Mouse (Mus musculus): ENCODE results near the gene Slc44a2. TPM values are rescaled to one million over a fixed set of nuclear protein-coding genes. Genes with fewer than 3 reads are reported as not detected.
"Not testable (repeated sequence)": the region's sequence is repeated elsewhere in the genome, so short reads cannot be mapped to it uniquely, and the experiment has no call there.

Gene Slc44a2
- polyA plus RNA-seq, 1 experiment from 2014 or later = 89.1 TPM

DNA sequence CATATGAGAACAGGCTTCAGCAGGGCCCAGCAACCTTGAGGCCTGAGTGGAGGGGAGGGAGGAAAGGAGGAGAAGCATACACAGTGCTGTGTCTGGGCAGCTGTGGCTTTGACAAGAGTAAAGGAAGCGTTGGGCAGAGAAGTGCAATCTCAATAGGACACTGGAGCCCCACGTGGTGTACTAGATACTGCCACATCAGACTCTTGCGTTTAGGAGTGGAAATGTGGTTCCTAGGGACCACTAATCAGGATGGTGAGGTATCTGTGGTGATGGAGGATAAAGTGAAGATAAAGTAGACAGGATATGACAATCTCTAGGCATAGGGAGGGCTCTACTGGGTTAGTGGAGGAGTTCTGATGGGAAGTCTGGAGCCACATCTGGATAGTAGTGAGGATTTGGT, 33.7 kb upstream of the Slc44a2 start:
- Histone ChIP-seq H3K9me3 (no peaks in the 10 kb centered on the region), H3K27me3 (replicated peaks) (no peaks in the 10 kb centered on the region), H3K36me3 (peaks cover 8% of the 10 kb centered on the region), H3K4me1 (peaks cover 29% of the 10 kb centered on the region), H3K4me2 (peak overlapping the region; percentile 78), H3K9ac (peak overlapping the region; percentile 62; the same call in 1 of the 2 replicates), H3K27ac (no peak overlapping the region), H3K4me3 (replicated peaks) (peak overlapping the region; percentile 79)
- 60% methylated on average over 3 of the region's 3 CpGs for WGBS
- ATAC-seq (ENCODE audit: insufficient read depth, low FRiP score, low read depth) = no peak

DNA sequence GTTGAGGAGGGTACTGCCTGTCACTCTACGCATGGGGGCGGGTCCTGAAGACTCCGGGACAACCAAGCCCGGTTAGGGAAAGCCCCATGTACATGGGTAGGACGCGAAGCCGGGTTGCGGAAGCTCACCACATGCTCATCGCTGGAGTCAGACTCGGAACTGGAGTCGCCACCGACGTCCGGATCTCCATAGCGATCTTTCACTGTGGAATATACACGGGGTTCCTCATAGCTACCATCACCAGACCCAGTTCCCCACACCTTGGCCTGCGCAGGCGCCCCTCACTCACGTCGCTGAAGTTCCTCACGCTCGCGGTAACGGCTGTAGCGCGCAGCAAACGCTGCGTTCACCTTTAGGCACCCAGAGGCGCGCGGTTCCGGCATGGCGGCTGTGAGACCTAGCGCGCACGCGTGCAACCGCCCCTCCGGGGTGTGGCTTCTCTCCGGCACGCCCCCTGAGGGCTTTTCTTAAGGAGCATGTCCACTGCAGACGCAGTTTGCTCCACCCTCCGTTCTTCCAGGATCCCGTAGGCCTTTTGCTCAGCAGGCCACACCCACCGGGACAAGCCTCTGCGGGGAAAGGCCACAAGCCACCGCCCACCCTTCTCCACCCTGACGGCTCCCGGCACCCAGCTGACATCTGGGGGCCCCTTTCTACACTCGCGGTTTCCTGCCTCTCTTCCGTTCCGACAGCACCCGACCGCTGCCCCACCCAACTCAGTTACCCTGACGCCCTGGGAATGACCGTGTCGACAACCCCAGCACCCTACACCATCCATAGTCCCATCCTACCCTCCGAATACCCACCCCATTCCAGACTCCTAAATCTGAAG, 32.7 kb upstream of the Slc44a2 start, which contains the start of gene Kri1:
Gene Kri1 (minus strand): TSS at position 399 of the 832 bp plus-strand sequence.
- Histone ChIP-seq H3K9ac (peak within 1 kb of the TSS; percentile 62; the same call in 1 of the 2 replicates), H3K27ac (peak within 1 kb of the TSS; percentile 90), H3K36me3 (peaks cover 3% of the 10 kb centered on the region; the same call in 1 of the 2 replicates), H3K4me1 (peaks cover 29% of the 10 kb centered on the region), H3K4me3 (replicated peaks) (peak within 1 kb of the TSS; percentile 79), H3K4me2 (peak within 1 kb of the TSS; percentile 78), H3K27me3 (replicated peaks) (no peaks in the 10 kb centered on the region), H3K9me3 (no peaks in the 10 kb centered on the region)
- ATAC-seq (ENCODE audit: insufficient read depth, low FRiP score, low read depth) = peak; percentile 76
- WGBS = under 1% methylated on average over 59 of the region's 59 CpGs

DNA sequence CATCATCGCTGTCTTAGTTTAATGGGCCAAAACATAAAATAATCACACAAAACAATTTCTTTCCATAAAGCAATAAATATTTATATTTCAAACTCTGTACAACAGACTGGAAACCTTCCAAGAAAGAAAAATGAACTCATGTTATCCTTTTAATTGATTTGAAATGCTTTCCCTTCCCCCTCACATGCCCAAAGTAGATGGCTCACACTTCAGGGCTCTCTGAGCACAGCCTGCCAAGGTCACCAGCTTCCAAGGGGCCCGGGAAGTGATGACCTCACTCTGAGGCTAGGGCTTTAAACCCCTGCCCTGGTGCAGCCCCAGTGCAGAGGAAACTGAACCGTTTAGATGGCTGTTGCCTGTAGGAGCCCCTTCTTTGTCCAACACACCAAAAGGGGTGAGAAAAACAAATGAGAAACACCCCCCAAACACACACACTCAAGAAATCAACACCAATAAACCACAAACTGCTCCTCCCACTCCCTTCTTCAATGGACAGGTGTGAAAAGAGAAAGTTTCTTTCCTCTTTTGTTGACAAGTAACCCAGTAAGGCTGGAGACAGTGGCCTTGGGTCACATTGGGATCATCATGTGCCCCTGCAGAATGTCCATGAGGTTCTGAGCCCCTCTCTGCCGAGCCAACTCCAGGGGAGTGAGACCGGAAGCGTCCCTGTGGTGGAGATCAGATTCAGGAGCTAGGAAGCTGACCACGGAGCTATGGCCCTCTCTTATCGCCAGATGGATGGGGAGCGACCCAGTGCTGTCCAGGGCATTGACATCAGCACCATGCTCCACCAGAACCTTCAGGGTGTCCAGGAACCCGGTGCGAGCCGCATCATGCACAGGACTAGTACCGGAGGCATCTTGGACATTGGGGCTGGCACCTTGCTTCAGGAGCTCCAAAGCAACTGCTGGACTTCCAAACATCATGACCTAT, 31.8 kb upstream of the Slc44a2 start:
- Histone ChIP-seq H3K9me3 (no peaks in the 10 kb centered on the region), H3K4me2 (peak overlapping the region; percentile 78), H3K27ac (peak overlapping the region; percentile 75), H3K4me1 (peaks cover 29% of the 10 kb centered on the region), H3K27me3 (replicated peaks) (no peaks in the 10 kb centered on the region), H3K9ac (0 out of 2 replicates have a peak overlapping the region, but pooled peaks have one; percentile 7), H3K36me3 (peaks cover 2% of the 10 kb centered on the region; the same call in 1 of the 2 replicates), H3K4me3 (replicated peaks) (peak overlapping the region; percentile 79)
- 72% methylated on average over 13 of the region's 13 CpGs for WGBS
- no peak for ATAC-seq (ENCODE audit: insufficient read depth, low FRiP score, low read depth)

DNA sequence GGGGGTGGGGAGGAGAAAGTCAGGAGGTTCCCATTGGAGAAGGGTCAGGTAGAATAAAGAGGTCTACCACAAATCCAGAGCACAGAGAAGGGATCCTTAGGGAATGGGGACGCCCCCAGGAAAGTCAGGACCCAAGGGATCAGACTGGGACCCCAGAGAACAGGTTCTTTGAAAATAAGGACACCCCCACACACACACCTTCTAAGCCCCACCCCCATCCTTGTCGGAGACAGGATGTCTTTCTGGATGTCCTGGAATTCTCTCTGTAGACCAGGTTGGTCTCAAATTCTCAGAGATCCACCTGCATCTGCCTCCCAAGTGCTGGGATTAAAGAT, 31.2 kb upstream of the Slc44a2 start:
- Histone ChIP-seq H3K4me1 (peaks cover 29% of the 10 kb centered on the region), H3K27me3 (replicated peaks) (no peaks in the 10 kb centered on the region), H3K9ac (no peak overlapping the region), H3K9me3 (no peaks in the 10 kb centered on the region), H3K36me3 (no peaks in the 10 kb centered on the region; the same call in 1 of the 2 replicates), H3K4me2 (peak overlapping the region; percentile 78), H3K4me3 (replicated peaks) (peak overlapping the region; percentile 79), H3K27ac (no peak overlapping the region)
- ATAC-seq (ENCODE audit: insufficient read depth, low FRiP score, low read depth) = no peak
- 88% methylated on average over 2 of the region's 2 CpGs for WGBS

DNA sequence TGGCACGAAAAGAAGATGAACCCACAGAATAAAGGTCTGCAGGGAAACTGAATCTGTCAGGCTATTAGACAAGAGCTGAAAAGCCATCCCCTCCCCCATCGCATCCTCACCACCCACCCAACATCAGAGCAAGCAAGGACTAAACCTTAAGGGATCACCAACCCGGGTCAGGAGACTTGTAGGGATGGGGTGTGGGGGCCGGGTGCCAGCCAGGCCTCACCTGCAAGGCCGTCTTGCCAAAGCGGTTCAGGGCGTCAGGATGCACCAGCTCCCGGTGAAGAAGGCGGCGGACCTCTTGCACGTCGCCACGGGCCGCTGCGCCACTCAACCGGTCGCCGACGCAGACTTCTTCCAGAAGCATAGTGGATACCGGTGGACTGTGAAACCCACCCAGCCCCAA, 29.9 kb upstream of the Slc44a2 start:
- ATAC-seq (ENCODE audit: insufficient read depth, low FRiP score, low read depth) = no peak
- H3K4me3 ChIP-seq (replicated peaks) = peak overlapping the region; percentile 79
- peak overlapping the region; percentile 76 for H3K27ac ChIP-seq
- H3K36me3 ChIP-seq = no peaks in the 10 kb centered on the region
- peak overlapping the region; percentile 78 for H3K4me2 ChIP-seq
- no peaks in the 10 kb centered on the region for H3K27me3 ChIP-seq (replicated peaks)
- H3K9ac ChIP-seq = peak overlapping the region; percentile 81
- WGBS = under 1% methylated on average over 20 of the region's 20 CpGs
- peaks cover 29% of the 10 kb centered on the region for H3K4me1 ChIP-seq
- H3K9me3 ChIP-seq = no peaks in the 10 kb centered on the region

DNA sequence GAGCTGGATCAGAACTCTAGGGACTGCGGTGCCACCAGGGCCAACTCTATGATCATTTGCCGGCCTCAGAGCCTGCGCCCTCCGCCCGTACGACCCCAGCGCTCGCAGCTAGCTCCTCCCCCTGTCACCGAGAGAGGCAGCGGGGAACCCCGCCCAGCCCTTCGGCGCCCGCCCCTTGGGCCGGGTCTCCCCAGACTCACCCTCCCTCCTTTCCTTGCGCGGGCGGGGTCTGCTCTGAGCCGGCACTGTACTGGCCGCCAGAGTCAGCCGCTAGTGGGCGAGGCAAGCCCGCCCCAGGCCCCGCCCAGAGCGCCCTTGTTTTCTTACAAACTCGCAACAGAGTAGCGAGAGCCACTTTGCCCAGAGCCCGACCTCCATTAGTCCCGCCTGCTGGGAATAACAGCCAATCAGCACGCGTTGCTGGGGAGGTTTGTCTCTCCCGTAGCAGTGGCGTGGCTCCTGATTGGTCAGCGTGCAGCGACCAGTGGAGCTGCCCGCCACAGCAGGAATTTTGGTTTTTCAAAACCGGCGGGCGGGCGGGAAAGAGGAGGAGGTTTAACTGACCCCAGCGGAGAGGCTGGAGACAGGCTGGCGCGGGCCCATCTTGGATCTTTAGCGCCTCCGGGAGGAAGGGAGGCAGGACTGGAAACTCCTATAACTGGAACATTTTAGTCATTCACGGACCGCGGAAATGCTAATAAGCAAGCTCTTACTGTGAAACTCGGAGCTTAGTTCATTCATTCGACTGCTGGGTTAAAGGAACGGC, 29.3 kb upstream of the Slc44a2 start, which contains the start of gene Cdkn2d:
Gene Cdkn2d (minus strand): TSS at position 386 of the 766 bp plus-strand sequence.
- peak; percentile 94 for ATAC-seq (ENCODE audit: insufficient read depth, low FRiP score, low read depth)
- Histone ChIP-seq H3K36me3 (no peaks in the 10 kb centered on the region), H3K4me1 (peaks cover 28% of the 10 kb centered on the region), H3K27ac (peak within 1 kb of the TSS; percentile 86), H3K9ac (peak within 1 kb of the TSS; percentile 81), H3K9me3 (no peaks in the 10 kb centered on the region), H3K4me2 (peak within 1 kb of the TSS; percentile 78), H3K4me3 (replicated peaks) (peak within 1 kb of the TSS; percentile 79), H3K27me3 (replicated peaks) (no peaks in the 10 kb centered on the region)
- WGBS = under 1% methylated on average over 51 of the region's 51 CpGs

DNA sequence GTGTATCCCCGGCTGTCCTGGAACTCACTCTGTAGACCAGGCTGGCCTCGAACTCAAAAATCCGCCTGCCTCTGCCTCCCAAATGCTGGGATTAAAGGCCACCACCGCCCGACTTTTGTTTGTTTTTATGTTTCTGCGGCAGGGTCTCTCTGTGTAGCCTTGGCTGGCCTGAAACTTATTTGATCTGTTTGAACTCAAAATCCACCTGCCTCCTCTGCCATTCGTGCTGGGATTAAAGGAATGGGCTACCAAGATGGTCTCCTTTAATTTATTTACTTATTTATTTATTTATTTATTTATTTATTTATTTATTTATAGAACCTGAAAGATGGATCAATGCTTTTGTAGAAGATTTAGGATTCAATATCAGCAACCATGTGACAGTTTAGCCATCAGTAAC, 28.6 kb upstream of the Slc44a2 start:
- peak overlapping the region; percentile 17; the same call in 1 of the 2 replicates for H3K9ac ChIP-seq
- ATAC-seq (ENCODE audit: insufficient read depth, low FRiP score, low read depth); H3K9me3 ChIP-seq; H3K27me3 ChIP-seq (replicated peaks); H3K36me3 ChIP-seq: not testable (repeated sequence)
- peak overlapping the region; percentile 58 for H3K4me2 ChIP-seq
- peaks cover 21% of the 10 kb centered on the region for H3K4me1 ChIP-seq
- H3K4me3 ChIP-seq (replicated peaks) = peak overlapping the region; percentile 79
- peak overlapping the region; percentile 86 for H3K27ac ChIP-seq
- WGBS = 12% methylated on average over 7 of the region's 7 CpGs

DNA sequence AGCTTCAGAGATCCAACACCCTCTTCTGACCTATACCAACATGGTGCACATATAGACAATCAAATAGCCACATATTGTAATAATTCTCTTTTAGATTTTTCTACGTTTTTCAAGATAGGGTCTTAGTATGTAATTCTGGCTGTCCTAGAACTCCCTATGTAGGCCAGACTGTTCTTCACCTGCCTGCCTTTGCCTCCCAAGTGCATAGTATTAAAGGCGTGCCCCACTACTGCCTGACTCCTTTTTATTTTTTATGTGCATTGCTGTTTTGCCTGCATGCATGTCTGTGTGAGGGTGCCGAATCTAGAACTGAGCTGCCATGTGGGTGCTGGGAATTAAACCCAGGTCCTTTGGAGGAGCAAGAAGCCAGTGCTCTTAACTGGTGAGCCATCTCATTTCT, 28.2 kb upstream of the Slc44a2 start:
- ATAC-seq (ENCODE audit: insufficient read depth, low FRiP score, low read depth) = no peak
- Histone ChIP-seq H3K9ac (no peak overlapping the region), H3K4me2 (no peak overlapping the region), H3K27me3 (replicated peaks) (no peaks in the 10 kb centered on the region), H3K4me3 (replicated peaks) (no peak overlapping the region), H3K36me3 (no peaks in the 10 kb centered on the region), H3K9me3 (no peaks in the 10 kb centered on the region), H3K4me1 (peaks cover 17% of the 10 kb centered on the region), H3K27ac (no peak overlapping the region)
- WGBS = 84% methylated on average over 3 of the region's 3 CpGs

DNA sequence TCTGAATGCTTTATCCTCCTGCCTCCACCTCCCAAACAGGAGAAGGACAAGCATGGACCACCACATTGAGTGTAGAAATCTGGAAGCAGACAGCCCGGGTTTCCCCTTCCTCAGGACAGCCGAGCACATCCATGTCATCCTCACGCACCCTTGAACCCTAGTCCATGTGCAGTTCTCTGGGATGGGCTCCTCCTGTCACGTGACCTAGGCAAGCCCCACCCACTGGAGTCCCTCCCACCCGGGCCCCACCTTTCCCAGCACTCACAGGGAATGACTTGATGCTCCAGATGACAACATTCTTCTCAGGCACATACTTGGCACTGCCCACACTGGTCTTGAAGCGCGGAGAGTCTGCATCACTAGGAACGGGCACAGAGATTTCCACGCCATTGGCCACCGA, 21.5 kb upstream of the Slc44a2 start:
- Histone ChIP-seq H3K4me2 (no peak overlapping the region), H3K36me3 (peaks cover 9% of the 10 kb centered on the region; the same call in 1 of the 2 replicates), H3K9ac (no peak overlapping the region), H3K9me3 (no peaks in the 10 kb centered on the region), H3K27me3 (replicated peaks) (no peaks in the 10 kb centered on the region), H3K4me3 (replicated peaks) (no peak overlapping the region), H3K4me1 (no peaks in the 10 kb centered on the region), H3K27ac (no peak overlapping the region)
- ATAC-seq (ENCODE audit: insufficient read depth, low FRiP score, low read depth) = no peak
- 84% methylated on average over 10 of the region's 10 CpGs for WGBS

DNA sequence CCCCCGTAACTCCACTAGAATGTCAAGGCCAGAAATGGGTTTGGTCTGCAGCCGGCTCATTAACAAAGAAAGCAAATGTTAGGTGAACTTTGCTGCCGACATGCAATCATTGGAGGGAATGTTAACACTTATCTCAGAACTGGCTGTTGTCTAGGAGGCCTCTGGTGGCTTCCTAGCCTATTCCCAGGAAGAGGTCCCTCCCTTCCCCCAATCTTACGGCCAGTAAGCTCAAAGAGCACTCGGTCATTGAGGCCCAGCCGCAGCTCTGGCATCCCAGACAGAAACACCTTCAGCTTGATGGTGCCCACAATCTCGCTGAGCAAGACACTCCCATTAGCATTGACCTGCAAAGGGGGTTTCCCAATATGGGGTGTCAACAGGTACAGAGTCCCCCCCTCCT, 15.4 kb upstream of the Slc44a2 start:
- peaks cover 9% of the 10 kb centered on the region; the same call in 1 of the 2 replicates for H3K36me3 ChIP-seq
- H3K4me3 ChIP-seq (replicated peaks) = no peak overlapping the region
- H3K27ac ChIP-seq = no peak overlapping the region
- 79% methylated on average over 7 of the region's 7 CpGs for WGBS
- no peaks in the 10 kb centered on the region for H3K9me3 ChIP-seq
- ATAC-seq (ENCODE audit: insufficient read depth, low FRiP score, low read depth) = no peak
- no peak overlapping the region for H3K4me2 ChIP-seq
- no peaks in the 10 kb centered on the region for H3K4me1 ChIP-seq
- no peaks in the 10 kb centered on the region for H3K27me3 ChIP-seq (replicated peaks)
- H3K9ac ChIP-seq = no peak overlapping the region

DNA sequence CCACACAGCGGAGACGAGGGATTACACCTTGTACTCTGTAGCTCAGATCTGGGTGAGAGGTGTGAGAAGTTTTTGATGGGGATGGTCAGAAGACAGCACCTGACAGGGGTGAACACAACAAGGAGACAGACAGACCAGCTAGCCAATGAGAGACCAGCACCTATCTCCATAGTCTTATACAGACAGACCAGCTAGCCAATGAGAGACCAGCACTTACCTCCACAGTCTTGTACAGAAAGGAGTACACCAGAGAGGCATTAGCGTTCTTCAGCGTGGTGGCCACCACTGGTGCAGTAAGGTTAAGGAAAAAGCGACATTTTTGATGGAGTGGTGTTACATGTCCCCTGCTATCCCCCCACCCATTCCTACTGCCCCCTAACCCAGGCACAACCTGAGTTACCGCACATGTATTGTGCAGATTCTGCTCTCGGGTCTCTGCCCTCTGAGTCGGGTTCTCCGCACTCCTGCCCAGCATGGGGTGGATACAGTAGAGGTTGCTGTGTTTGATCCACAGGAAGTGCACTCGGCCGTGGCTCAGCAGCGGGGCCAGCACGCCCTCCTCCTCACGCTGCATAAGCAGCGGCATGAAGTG, 11.3 kb upstream of the Slc44a2 start:
- Histone ChIP-seq H3K36me3 (no peaks in the 10 kb centered on the region), H3K9me3 (no peaks in the 10 kb centered on the region), H3K4me2 (no peak overlapping the region), H3K27me3 (replicated peaks) (peaks cover 12% of the 10 kb centered on the region), H3K27ac (no peak overlapping the region), H3K9ac (no peak overlapping the region), H3K4me3 (replicated peaks) (no peak overlapping the region), H3K4me1 (peaks cover 2% of the 10 kb centered on the region; the same call in 1 of the 2 replicates)
- ATAC-seq (ENCODE audit: insufficient read depth, low FRiP score, low read depth) = no peak
- WGBS = 65% methylated on average over 15 of the region's 15 CpGs
